Comparison of ENCODE assay signal across 23 mouse cellular contexts in genomic region chr5:3376167-3376566, GRCm38 (mm10). TPM values are rescaled to one million over a fixed set of nuclear protein-coding genes. Genes with fewer than 3 reads are reported as not detected.
DNase-seq lines count a peak whose midpoint lies in the region; ATAC-seq and TF ChIP-seq lines count a peak whose summit lies in the region.
"Had no signal": no experiment of that assay in that cellular context is flagged by ENCODE, and none has a peak within 500 bp of the region (broad histone marks: within the 10 kb centered on the region; RNA-seq: fewer than 3 reads in every experiment).

No protein-coding gene starts in this region.

- H3K9me3 ChIP-seq in liver, embryonic 12.5 days (replicated peaks) = no peaks in the 10 kb centered on the region
- H3K9me3 ChIP-seq: embryonic facial prominence, embryonic 13.5 days; forebrain, embryonic 12.5 days; heart, embryonic 15.5 days; hindbrain, embryonic 15.5 days had no signal

- no peak for TF ChIP-seq CTCF in heart, adult 2 months (IDR thresholded peaks at IDR 0.05)
- TF ChIP-seq CTCF in liver, adult 2 months (IDR thresholded peaks at IDR 0.05; ENCODE audit: low read depth, low read length) = no peak

- TF ChIP-seq POLR2A in heart, adult 2 months (IDR thresholded peaks at IDR 0.05; ENCODE audit: insufficient read depth, low read depth, low read length) = no peak
- no peak for TF ChIP-seq POLR2A in liver, adult 2 months (IDR thresholded peaks at IDR 0.05; ENCODE audit: extremely low read depth, insufficient read depth, low read length)

- peaks cover 2% of the 10 kb centered on the region for H3K4me1 ChIP-seq in heart, adult 2 months (ENCODE audit: control insufficient read depth, insufficient read depth, low read length)
- peaks cover 4% of the 10 kb centered on the region for H3K4me1 ChIP-seq in liver, adult 2 months (ENCODE audit: control insufficient read depth, insufficient read depth, low read length)
- H3K4me1 ChIP-seq in liver, embryonic 12.5 days = peaks cover 23% of the 10 kb centered on the region; the same call in 1 of the 2 replicates
- H3K4me1 ChIP-seq: forebrain, embryonic 12.5 days; hindbrain, embryonic 15.5 days had no signal

- ATAC-seq in liver, embryonic 12.5 days = no peak
- ATAC-seq: CD4-positive, CD25-positive, alpha-beta regulatory T cell, adult 4 months; forebrain, embryonic 16.5 days had no signal

- no peaks in the 10 kb centered on the region for H3K27me3 ChIP-seq in heart, adult 2 months (ENCODE audit: control insufficient read depth, insufficient read depth, low read length)
- no peaks in the 10 kb centered on the region for H3K27me3 ChIP-seq in liver, adult 2 months (ENCODE audit: control insufficient read depth, insufficient read depth, low read length)
- H3K27me3 ChIP-seq in liver, embryonic 12.5 days (replicated peaks) = no peaks in the 10 kb centered on the region
- H3K27me3 ChIP-seq: embryonic facial prominence, embryonic 13.5 days; forebrain, embryonic 12.5 days; heart, embryonic 15.5 days; hindbrain, embryonic 15.5 days had no signal

- DNase-seq in heart, adult 11 months = peak; percentile 41
- no peak for DNase-seq in heart, adult 2 months
- DNase-seq in kidney, adult 18-20 months = peak; percentile 21
- DNase-seq in kidney, postnatal 4 days = no peak
- peak; percentile 45 for DNase-seq in liver, adult 2 months (ENCODE audit: extremely low read depth, low read depth, low spot score)
- DNase-seq in kidney, postnatal 36 days = peak; percentile 34 to 64
- DNase-seq in frontal cortex, postnatal 36 days (ENCODE audit: low spot score in 2 of 2) = no peak
- DNase-seq: adrenal gland, postnatal 10 days; B cell, adult 2 months; cerebellum, adult 11 months; cerebellum, adult 8-10 months; cerebellum, postnatal 14 days; gastrocnemius, adult 2 months; gastrocnemius, postnatal 36 days; heart, adult 18-20 months had no signal

- no peak overlapping the region for H3K9ac ChIP-seq in heart, adult 2 months (ENCODE audit: low read depth, low read length)
- no peak overlapping the region for H3K9ac ChIP-seq in liver, adult 2 months (ENCODE audit: low read depth, low read length)
- no peak overlapping the region for H3K9ac ChIP-seq in liver, embryonic 12.5 days
- H3K9ac ChIP-seq: embryonic facial prominence, embryonic 13.5 days; forebrain, embryonic 12.5 days; heart, embryonic 15.5 days; hindbrain, embryonic 15.5 days had no signal

- H3K79me2 ChIP-seq in heart, adult 2 months (replicated peaks; ENCODE audit: control insufficient read depth, insufficient read depth, low read length) = no peaks in the 10 kb centered on the region
- H3K79me2 ChIP-seq in liver, adult 2 months (ENCODE audit: control insufficient read depth, insufficient read depth, low read length) = peaks cover 5% of the 10 kb centered on the region

- TF ChIP-seq EP300 in heart, adult 2 months (IDR thresholded peaks at IDR 0.05; ENCODE audit: insufficient read depth, low read depth, low read length) = no peak

- 91% methylated on average over 2 of the region's 2 CpGs for WGBS in heart, adult 2 months
- 33% methylated on average over 2 of the region's 2 CpGs for WGBS in liver, adult 2 months
- WGBS in liver, embryonic 12.5 days (ENCODE audit: insufficient replicate concordance) = 89% methylated on average over 2 of the region's 2 CpGs

- no peak overlapping the region for H3K4me3 ChIP-seq in heart, adult 2 months
- no peak overlapping the region for H3K4me3 ChIP-seq in liver, adult 2 months (ENCODE audit: insufficient read depth, low read depth, low read length)
- H3K4me3 ChIP-seq in liver, embryonic 12.5 days = no peak overlapping the region
- H3K4me3 ChIP-seq: embryonic facial prominence, embryonic 13.5 days; forebrain, embryonic 12.5 days; gastrocnemius, adult 2 months; heart, embryonic 15.5 days; hindbrain, embryonic 15.5 days had no signal

- intact Hi-C loops in heart, adult 2 months (cut with DNase I) = no loop called here

- no peaks in the 10 kb centered on the region; the same call in none of the 2 replicates for H3K36me3 ChIP-seq in heart, adult 2 months (ENCODE audit: control insufficient read depth, insufficient read depth, low read length)
- H3K36me3 ChIP-seq in liver, adult 2 months (ENCODE audit: control insufficient read depth, insufficient read depth, low read length) = no peaks in the 10 kb centered on the region
- no peaks in the 10 kb centered on the region for H3K36me3 ChIP-seq in liver, embryonic 12.5 days
- H3K36me3 ChIP-seq: embryonic facial prominence, embryonic 13.5 days; forebrain, embryonic 12.5 days; heart, embryonic 15.5 days; hindbrain, embryonic 15.5 days had no signal

- no peak overlapping the region for H3K27ac ChIP-seq in heart, adult 2 months
- no peak overlapping the region for H3K27ac ChIP-seq in liver, adult 2 months (replicated peaks; ENCODE audit: insufficient read depth, low read depth, low read length)
- H3K27ac ChIP-seq in liver, embryonic 12.5 days = no peak overlapping the region
- H3K27ac ChIP-seq: embryonic facial prominence, embryonic 13.5 days; forebrain, embryonic 12.5 days; gastrocnemius, adult 2 months; heart, embryonic 15.5 days; hindbrain, embryonic 15.5 days had no signal

- no peak overlapping the region for H3K4me2 ChIP-seq in liver, embryonic 12.5 days
- H3K4me2 ChIP-seq: embryonic facial prominence, embryonic 13.5 days; forebrain, embryonic 12.5 days; heart, embryonic 11.5 days; heart, embryonic 15.5 days; hindbrain, embryonic 15.5 days had no signal

RNA-seq across cellular contexts. Expression of gene Cdk6, which starts 34.9 kb away (rescaled TPM):
- 10 to 100 TPM in 1 of 2 experiments, 1 to 10 TPM in 1; 8.1 to 10.6 TPM for total RNA-seq in heart, adult 2 months (2021)
- polyA plus RNA-seq in heart, adult 2 months (2012; rRNA removed) = 4.0 and 5.9 TPM in 2 replicates
- total RNA-seq in liver, adult 2 months (2014; rRNA removed) = 9.1 and 9.9 TPM in 2 replicates
- 4.6 and 6.1 TPM in 2 replicates for polyA plus RNA-seq in liver, adult 2 months (2012; rRNA removed)
- polyA plus RNA-seq in liver, embryonic 12.5 days (2016; fragmentation: Nextera tagmentation; extraction: Ambion mirVana) = 35.1 and 40.1 TPM in 2 replicates

Comparison
In these comparisons a context has a peak if more than half of its experiments do, and no peak if none do; other contexts are left out.
1. DNase-seq: peak in heart, adult 11 months (single experiment), kidney, adult 18-20 months (single experiment), liver, adult 2 months (single experiment) and kidney, postnatal 36 days (2 of 2); none in heart, adult 2 months (0 of 2), kidney, postnatal 4 days (0 of 2) and frontal cortex, postnatal 36 days (0 of 2).